Mouse (Mus musculus) layer of hippocampus, adult 11-12 months (tissue): ENCODE measurements at regions not wholly inside any gene's neighbourhood (a gene's known extent, or its start where the extent isn't known, plus 50 kb on each side); places are given as distances from the start of the nearest gene placed in this dataset.

ENCODE experiments used
- DNase-seq: peaks from one replicate; pipeline ENCODE4 v3.0.0; 2022; ENCODE audit warnings: low spot score

GRCm38 (mm10) chr17:48790526-48790925, 141.7 kb upstream of the Lrfn2 start:
- no peak for DNase-seq

- DNase-seq = no peak
These were observed 139.2 kb upstream of the Lrfn2 start for GRCm38 (mm10) chr17:48792954-48793353.

GRCm38 (mm10) chr17:48795773-48796172, 136.4 kb upstream of the Lrfn2 start:
- DNase-seq = no peak

GRCm38 (mm10) chr17:48798196-48798595, 134.0 kb upstream of the Lrfn2 start:
- DNase-seq = no peak

- no peak for DNase-seq
These were observed 129.5 kb upstream of the Lrfn2 start for GRCm38 (mm10) chr17:48802673-48803072.

GRCm38 (mm10) chr17:48807905-48808304, 124.3 kb upstream of the Lrfn2 start:
- DNase-seq = no peak

GRCm38 (mm10) chr17:48814753-48815504, 117.2 kb upstream of the Lrfn2 start:
- DNase-seq = no peak

GRCm38 (mm10) chr17:48816588-48817324, 115.4 kb upstream of the Lrfn2 start:
- no peak for DNase-seq

GRCm38 (mm10) chr17:48817551-48817950, 114.6 kb upstream of the Lrfn2 start:
- DNase-seq = no peak

GRCm38 (mm10) chr17:48819703-48820102, 112.5 kb upstream of the Lrfn2 start:
- no peak for DNase-seq

GRCm38 (mm10) chr17:48822101-48822876, 109.9 kb upstream of the Lrfn2 start:
- DNase-seq = no peak

- no peak for DNase-seq
These were observed 108.3 kb upstream of the Lrfn2 start for GRCm38 (mm10) chr17:48823921-48824320.

GRCm38 (mm10) chr17:48825212-48825913, 106.8 kb upstream of the Lrfn2 start:
- peak; percentile 19 for DNase-seq

- DNase-seq = no peak
These were observed 93.7 kb upstream of the Lrfn2 start for GRCm38 (mm10) chr17:48838297-48838979.

- no peak for DNase-seq
These were observed 84.3 kb upstream of the Lrfn2 start for GRCm38 (mm10) chr17:48847890-48848289.

GRCm38 (mm10) chr17:48850910-48851309, 81.3 kb upstream of the Lrfn2 start:
- no peak for DNase-seq

- DNase-seq = no peak
These were observed 73.3 kb upstream of the Lrfn2 start for GRCm38 (mm10) chr17:48858891-48859290.

- no peak for DNase-seq
These were observed 61.7 kb upstream of the Lrfn2 start for GRCm38 (mm10) chr17:48870443-48870842.

GRCm38 (mm10) chr17:48877505-48877904, 54.7 kb upstream of the Lrfn2 start:
- peak; percentile 19 for DNase-seq

- no peak for DNase-seq
These were observed 51.6 kb upstream of the Lrfn2 start for GRCm38 (mm10) chr17:48880590-48880989.

GRCm38 (mm10) chr17:48881946-48882345, 50.2 kb upstream of the Lrfn2 start:
- DNase-seq = no peak
